Mouse (Mus musculus) CH12.LX (cell line): ENCODE measurements around the gene Ap1m2.

Source experiments
- CTCF ChIP-seq, 2 experiments: IDR thresholded peaks in 1 of 2; conservative IDR thresholded peaks in 1 of 2; 2 replicates each; pipeline ENCODE4 v1.5.1; 2011 to 2012; ENCODE audit warnings: low read depth in 2 of 2, low read length in 2 of 2, improper control_type of control experiment in 1 of 2, inconsistent platforms in 1 of 2, mild to moderate bottlenecking in 1 of 2, moderate library complexity in 1 of 2
- ELF1 ChIP-seq: IDR thresholded peaks from 2 replicates; pipeline ENCODE4 v1.6.1; 2014; ENCODE audit warnings: low read depth, mild to moderate bottlenecking, inconsistent platforms, low read length, improper control_type of control experiment
- HCFC1 ChIP-seq: IDR thresholded peaks from 2 replicates; pipeline ENCODE4 v1.6.1; 2012; ENCODE audit warnings: low read depth, mild to moderate bottlenecking, inconsistent platforms, low read length, improper control_type of control experiment
- IRF4 ChIP-seq: IDR thresholded peaks from 2 replicates; pipeline ENCODE4 v1.6.1; 2014; ENCODE audit warnings: low read depth, mild to moderate bottlenecking, inconsistent platforms, low read length, improper control_type of control experiment
- MXI1 ChIP-seq: IDR thresholded peaks from 2 replicates; pipeline ENCODE4 v1.6.1; 2011; ENCODE audit warnings: mild to moderate bottlenecking, low read depth, low read length, improper control_type of control experiment
- POLR2A ChIP-seq: IDR thresholded peaks from 2 replicates; pipeline ENCODE4 v1.6.1; 2011; ENCODE audit warnings: low read depth, mild to moderate bottlenecking, improper control_type of control experiment, low read length
- RCOR1 ChIP-seq: conservative IDR thresholded peaks from 2 replicates; pipeline ENCODE4 v1.6.1; 2012; ENCODE audit warnings: low read depth, mild to moderate bottlenecking, inconsistent platforms, low read length, improper control_type of control experiment
- SMC3 ChIP-seq: IDR thresholded peaks from 2 replicates; pipeline ENCODE4 v1.6.1; 2011; ENCODE audit warnings: low read depth, low read length, improper control_type of control experiment
- ZC3H11A ChIP-seq: IDR thresholded peaks from 2 replicates; pipeline ENCODE4 v1.6.1; 2012; ENCODE audit warnings: low read depth, mild to moderate bottlenecking, inconsistent platforms, low read length, improper control_type of control experiment
- ZKSCAN1 ChIP-seq: IDR thresholded peaks from 2 replicates; pipeline ENCODE4 v1.6.1; 2012; ENCODE audit warnings: low read depth, inconsistent platforms, low read length, improper control_type of control experiment, borderline replicate concordance

GRCm38 (mm10) chr9:21272391-21272790 is 39.7 kb downstream of the Ap1m2 start:
- TF ChIP-seq ZC3H11A (no peak), ZKSCAN1 (no peak), CTCF (conservative IDR thresholded peaks at IDR 0.05 in 1 of 2, IDR thresholded peaks at IDR 0.05 in 1 of 2; ENCODE audit: low read depth in 2 of 2, low read length in 2 of 2) (no peak), RCOR1 (no peak), IRF4 (no peak), MXI1 (no peak), POLR2A (no peak), ELF1 (no peak), SMC3 (no peak), HCFC1 (no peak)
